In the genomic region with DNA sequence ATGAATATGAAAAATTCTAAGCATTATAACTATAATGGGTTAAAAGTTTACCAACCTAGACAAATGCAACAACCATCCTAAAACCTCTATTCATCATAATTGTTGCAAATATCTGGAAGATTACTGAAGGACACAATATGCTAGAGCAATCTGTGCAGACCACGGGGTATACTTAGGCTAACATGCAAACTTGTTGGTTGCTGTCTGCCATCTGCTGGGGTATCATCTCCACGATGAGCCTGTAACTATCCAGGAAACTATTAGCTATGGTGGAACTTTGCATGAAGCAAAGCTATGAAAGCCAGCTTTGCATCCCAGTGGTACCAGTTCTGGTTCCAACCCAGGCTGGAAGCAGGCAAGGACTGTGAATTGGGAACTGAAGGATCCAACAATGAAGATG, we compare ENCODE assay signal across 16 mouse cellular contexts. TPM values are rescaled to one million over a fixed set of nuclear protein-coding genes. Genes with fewer than 3 reads are reported as not detected.
DNase-seq lines count a peak whose midpoint lies in the region; ATAC-seq and TF ChIP-seq lines count a peak whose summit lies in the region.
"Had no signal": no experiment of that assay in that cellular context is flagged by ENCODE, and none has a peak within 500 bp of the region (broad histone marks: within the 10 kb centered on the region; RNA-seq: fewer than 3 reads in every experiment).

No protein-coding gene starts in this region.

- no peaks in the 10 kb centered on the region for H3K36me3 ChIP-seq in kidney, postnatal 0 days (ENCODE audit: insufficient read depth, low read length)
- H3K36me3 ChIP-seq in kidney, embryonic 14.5 days (ENCODE audit: control insufficient read depth, insufficient read depth, low read length), result no peaks in the 10 kb centered on the region
- H3K36me3 ChIP-seq in thymus, adult 2 months (ENCODE audit: control insufficient read depth, insufficient read depth, low read length), result no peaks in the 10 kb centered on the region
- H3K36me3 ChIP-seq: heart, embryonic 13.5 days; midbrain, embryonic 12.5 days had no signal

- no peak overlapping the region for H3K4me2 ChIP-seq in kidney, postnatal 0 days (ENCODE audit: low read length)
- H3K4me2 ChIP-seq in kidney, embryonic 14.5 days (replicated peaks; ENCODE audit: low read depth, low read length), result no peak overlapping the region
- H3K4me2 ChIP-seq: heart, embryonic 13.5 days; midbrain, embryonic 12.5 days had no signal

- DNase-seq in cerebellum, adult 2 months, result no peak
- DNase-seq in cerebellum, postnatal 36 days, result no peak
- no peak for DNase-seq in kidney, postnatal 0 days (ENCODE audit: low spot score)
- peak; percentile 41 for DNase-seq in 3T3-L1 (ENCODE audit: low read depth, low spot score)
- peak; percentile 33 to 51 for DNase-seq in layer of hippocampus, adult 2 months (ENCODE audit: low spot score in 2 of 2)
- no peak for DNase-seq in spleen, adult 12 weeks (ENCODE audit: low spot score)
- DNase-seq in thymus, adult 2 months, result no peak
- DNase-seq: cerebellum, adult 11 months; heart, postnatal 4 days; lung, adult 18-20 months; right cerebral cortex, postnatal 14 days had no signal

- H3K27me3 ChIP-seq in cerebellum, adult 2 months (ENCODE audit: control insufficient read depth, insufficient read depth, low read length), result no peaks in the 10 kb centered on the region
- no peaks in the 10 kb centered on the region for H3K27me3 ChIP-seq in kidney, postnatal 0 days (ENCODE audit: insufficient read depth, low read length)
- H3K27me3 ChIP-seq in kidney, embryonic 14.5 days (ENCODE audit: control insufficient read depth, insufficient read depth, low read length), result no peaks in the 10 kb centered on the region
- H3K27me3 ChIP-seq in thymus, adult 2 months (ENCODE audit: control insufficient read depth, insufficient read depth, low read length), result no peaks in the 10 kb centered on the region
- H3K27me3 ChIP-seq: heart, embryonic 13.5 days; midbrain, embryonic 12.5 days had no signal

- H3K9me3 ChIP-seq in kidney, postnatal 0 days (replicated peaks; ENCODE audit: low read length), result no peaks in the 10 kb centered on the region
- H3K9me3 ChIP-seq in kidney, embryonic 14.5 days (ENCODE audit: control insufficient read depth, low read length), result no peaks in the 10 kb centered on the region
- H3K9me3 ChIP-seq: heart, embryonic 13.5 days; midbrain, embryonic 12.5 days had no signal

- TF ChIP-seq POLR2A in cerebellum, adult 2 months (IDR thresholded peaks at IDR 0.05; ENCODE audit: borderline replicate concordance, insufficient read depth, low read length), result no peak
- no peak for TF ChIP-seq POLR2A in thymus, adult 2 months (IDR thresholded peaks at IDR 0.05; ENCODE audit: control insufficient read depth, extremely low read depth, insufficient read depth, low read length, poor library complexity)

- no peak overlapping the region for H3K9ac ChIP-seq in kidney, postnatal 0 days (ENCODE audit: low read depth, low read length)
- no peak overlapping the region for H3K9ac ChIP-seq in kidney, embryonic 14.5 days (ENCODE audit: low read depth, low read length)
- H3K9ac ChIP-seq: heart, embryonic 13.5 days; midbrain, embryonic 12.5 days had no signal

- WGBS in cerebellum, adult 2 months, result 21% methylated on average over 2 of the region's 2 CpGs
- WGBS in kidney, postnatal 0 days, result 71% methylated on average over 2 of the region's 2 CpGs
- 80% methylated on average over 2 of the region's 2 CpGs for WGBS in kidney, embryonic 14.5 days
- WGBS in thymus, adult 2 months, result 47% methylated on average over 2 of the region's 2 CpGs

- no peaks in the 10 kb centered on the region for H3K4me1 ChIP-seq in cerebellum, adult 2 months (ENCODE audit: control insufficient read depth, insufficient read depth, low read length)
- no peaks in the 10 kb centered on the region for H3K4me1 ChIP-seq in kidney, postnatal 0 days (replicated peaks; ENCODE audit: insufficient read depth, low read length)
- no peaks in the 10 kb centered on the region for H3K4me1 ChIP-seq in kidney, embryonic 14.5 days (ENCODE audit: control insufficient read depth, insufficient read depth, low read length)
- no peaks in the 10 kb centered on the region for H3K4me1 ChIP-seq in thymus, adult 2 months (replicated peaks; ENCODE audit: control insufficient read depth, insufficient read depth, low read length)
- H3K4me1 ChIP-seq: heart, embryonic 13.5 days; midbrain, embryonic 12.5 days had no signal

- H3K27ac ChIP-seq in cerebellum, adult 2 months (ENCODE audit: insufficient read depth, low read length), result no peak overlapping the region
- H3K27ac ChIP-seq in kidney, postnatal 0 days, result no peak overlapping the region
- no peak overlapping the region for H3K27ac ChIP-seq in kidney, embryonic 14.5 days (ENCODE audit: low read depth, low read length)
- no peak overlapping the region for H3K27ac ChIP-seq in layer of hippocampus, adult 2 months
- H3K27ac ChIP-seq in thymus, adult 2 months (ENCODE audit: control insufficient read depth, insufficient read depth, low read length), result no peak overlapping the region
- H3K27ac ChIP-seq: heart, embryonic 13.5 days; macrophage; midbrain, embryonic 12.5 days had no signal

- TF ChIP-seq CTCF in cerebellum, adult 2 months (IDR thresholded peaks at IDR 0.05; ENCODE audit: borderline replicate concordance, insufficient read depth, low read depth, low read length), result peak; percentile 7; the same call in 1 of the 2 replicates
- peak; percentile 33; the same call in 1 of the 2 replicates for TF ChIP-seq CTCF in kidney, postnatal 0 days (IDR thresholded peaks at IDR 0.05; ENCODE audit: low read depth)
- TF ChIP-seq CTCF in layer of hippocampus, adult 2 months (conservative IDR thresholded peaks at IDR 0.05), result peak; percentile 73
- TF ChIP-seq CTCF in thymus, adult 2 months (IDR thresholded peaks at IDR 0.05; ENCODE audit: borderline replicate concordance, control insufficient read depth, extremely low read depth, insufficient read depth, low read length, poor library complexity), result no peak

- no peak for ATAC-seq in kidney, postnatal 0 days (replicated peaks; ENCODE audit: low FRiP score, low read depth)
- ATAC-seq in kidney, embryonic 14.5 days (ENCODE audit: low FRiP score, low TSS enrichment), result no peak
- ATAC-seq: inflammation-experienced regulatory T-cells, adult 6 months had no signal

- no peak overlapping the region for H3K4me3 ChIP-seq in cerebellum, adult 2 months (replicated peaks; ENCODE audit: insufficient read depth, low read depth, low read length)
- no peak overlapping the region for H3K4me3 ChIP-seq in kidney, postnatal 0 days (replicated peaks; ENCODE audit: low read depth, low read length)
- no peak overlapping the region for H3K4me3 ChIP-seq in kidney, embryonic 14.5 days (ENCODE audit: low read length)
- no peak overlapping the region for H3K4me3 ChIP-seq in layer of hippocampus, adult 2 months
- no peak overlapping the region for H3K4me3 ChIP-seq in thymus, adult 2 months (ENCODE audit: control insufficient read depth, insufficient read depth, low read length)
- H3K4me3 ChIP-seq: heart, embryonic 13.5 days; midbrain, embryonic 12.5 days had no signal

RNA-seq across cellular contexts. Expression of gene Cd1d1, which starts 24.1 kb away (rescaled TPM):
- 3.6 and 4.0 TPM in 2 replicates for polyA plus RNA-seq in cerebellum, adult 2 months (2012; rRNA removed)
- polyA plus RNA-seq in kidney, postnatal 0 days (2015; fragmentation: Nextera tagmentation; extraction: Ambion mirVana), result 15.0 and 16.3 TPM in 2 replicates
- 20.3 and 22.3 TPM in 2 replicates for polyA plus RNA-seq in kidney, embryonic 14.5 days (2014; fragmentation: Nextera tagmentation; extraction: Ambion mirVana)
- total RNA-seq in layer of hippocampus, adult 2 months (2021), result 1 to 10 TPM; 1.4 to 2.0 TPM
- 84.9 and 85.5 TPM in 2 replicates for polyA plus RNA-seq in thymus, adult 2 months (2012; rRNA removed)

RNA-seq across cellular contexts. Expression of gene Dclk2, which starts 54.5 kb away (rescaled TPM):
- 59.1 and 59.5 TPM in 2 replicates for polyA plus RNA-seq in cerebellum, adult 2 months (2012; rRNA removed)
- 2.3 TPM in 2 replicates for polyA plus RNA-seq in kidney, postnatal 0 days (2015; fragmentation: Nextera tagmentation; extraction: Ambion mirVana)
- 2.3 and 3.6 TPM in 2 replicates for polyA plus RNA-seq in kidney, embryonic 14.5 days (2014; fragmentation: Nextera tagmentation; extraction: Ambion mirVana)
- 100 to 1,000 TPM; 103 to 113 TPM for total RNA-seq in layer of hippocampus, adult 2 months (2021)
- 55.5 and 65.8 TPM in 2 replicates for polyA plus RNA-seq in thymus, adult 2 months (2012; rRNA removed)

Comparison
In these comparisons a context has a peak if more than half of its experiments do, and no peak if none do; other contexts are left out.
1. DNase-seq: peak in 3T3-L1 (single experiment) and layer of hippocampus, adult 2 months (2 of 2); none in cerebellum, adult 2 months (0 of 2), cerebellum, postnatal 36 days (0 of 2), kidney, postnatal 0 days (single experiment), spleen, adult 12 weeks (single experiment) and thymus, adult 2 months (single experiment).
2. RNA of gene Dclk2, which starts 54.5 kb away (polyA plus RNA-seq): 59.1 to 59.5 TPM in cerebellum, adult 2 months and 55.5 to 65.8 TPM in thymus, adult 2 months; 2.3 to 3.6 TPM in kidney, embryonic 14.5 days and 2.3 TPM in kidney, postnatal 0 days; every median in the first group is over 10 times any median in the second.